Mouse (Mus musculus) megakaryocyte progenitor cell, adult 5-6 weeks (primary cell): ENCODE measurements at regions not wholly inside any gene's neighbourhood (a gene's known extent, or its start where the extent isn't known, plus 50 kb on each side); places are given as distances from the start of the nearest gene placed in this dataset.

Experiments used
- ATAC-seq: replicated peaks from 2 replicates; pipeline ENCODE4 v1.8.0; 2016; ENCODE audit warnings: mild to moderate bottlenecking, moderate TSS enrichment, inconsistent platforms; ENCODE audit not compliant: poor library complexity

DNA sequence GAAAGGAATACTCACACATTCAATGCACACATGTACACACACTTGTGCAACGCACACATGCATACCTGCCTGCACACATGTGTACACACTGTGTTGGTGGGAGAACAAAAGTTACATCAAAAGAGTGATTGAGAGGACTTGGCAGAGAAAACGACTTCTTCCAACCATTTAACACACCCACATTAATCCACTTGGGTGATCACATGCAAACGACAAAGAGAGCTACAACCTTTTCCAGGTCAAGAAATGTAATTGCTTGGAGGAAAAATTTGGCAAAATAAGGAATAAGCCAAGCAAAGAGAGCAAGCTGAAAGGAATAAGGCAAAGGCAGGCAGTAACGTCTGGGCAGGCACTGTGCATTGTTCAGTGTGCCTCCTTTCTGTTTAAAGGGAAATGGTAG is 67.3 kb downstream of the C1d start:
- no peak for ATAC-seq

DNA sequence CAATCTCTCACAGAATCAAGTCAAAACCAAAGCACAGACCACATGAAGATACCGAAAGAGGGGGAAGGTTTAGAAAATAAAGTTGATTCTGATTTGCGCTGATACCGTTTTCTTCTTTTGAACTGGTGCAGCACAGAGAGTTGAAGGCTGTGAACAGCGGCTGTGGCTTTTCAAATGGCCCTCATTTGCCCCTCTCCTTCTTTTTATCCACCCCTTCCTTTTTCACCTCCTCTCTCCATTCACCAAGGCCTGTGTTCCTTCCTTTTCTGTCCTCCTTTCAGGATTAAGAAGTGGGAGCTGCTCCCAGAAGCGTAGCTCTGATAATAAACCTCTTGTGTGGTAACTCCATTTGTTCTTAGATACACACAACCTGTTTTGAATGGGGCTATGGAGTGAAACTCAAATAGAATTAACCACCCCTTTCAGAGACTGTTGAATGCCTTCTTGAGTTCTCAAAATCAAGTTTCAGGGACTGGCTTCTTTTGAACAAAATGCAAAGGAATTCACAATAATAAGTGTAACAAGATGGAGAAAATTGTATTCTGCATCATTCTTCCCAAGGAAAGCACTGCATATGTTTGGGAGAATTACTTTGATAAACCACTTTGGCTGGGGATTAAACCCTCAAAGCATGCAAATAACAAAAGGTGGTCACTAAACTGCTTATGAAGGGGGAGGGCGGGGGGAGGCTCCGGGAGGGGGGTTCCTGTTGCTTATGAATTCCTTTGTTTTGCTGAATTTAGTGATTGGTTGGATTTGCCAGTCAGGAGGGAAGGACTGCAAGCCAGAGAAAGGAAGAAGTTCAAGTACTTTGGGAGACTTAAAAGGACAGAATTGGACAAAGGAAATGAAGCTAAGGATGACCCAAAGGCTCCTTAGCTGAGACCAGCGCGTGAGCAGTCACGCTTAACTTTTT is 68.6 kb downstream of the C1d start:
- no peak for ATAC-seq

DNA sequence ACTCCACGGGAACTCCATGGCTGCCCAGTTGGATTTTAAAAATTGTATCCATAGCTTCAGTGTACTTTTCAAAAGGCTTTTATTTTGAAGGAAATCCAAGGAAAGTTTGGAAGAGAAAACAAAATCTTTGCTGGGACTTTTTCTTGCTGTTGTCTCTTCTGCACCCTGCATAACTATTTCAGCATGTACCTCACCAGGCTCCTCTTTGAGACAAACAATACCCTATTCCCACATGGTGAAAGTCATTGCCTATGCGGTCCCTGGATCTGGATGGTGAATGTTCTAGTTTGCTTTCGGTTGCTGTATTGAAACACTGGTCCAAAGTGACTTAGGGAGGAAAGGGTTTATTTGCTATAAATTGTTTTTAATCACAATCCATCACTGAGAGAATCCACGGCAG is 69.3 kb downstream of the C1d start:
- no peak for ATAC-seq

DNA sequence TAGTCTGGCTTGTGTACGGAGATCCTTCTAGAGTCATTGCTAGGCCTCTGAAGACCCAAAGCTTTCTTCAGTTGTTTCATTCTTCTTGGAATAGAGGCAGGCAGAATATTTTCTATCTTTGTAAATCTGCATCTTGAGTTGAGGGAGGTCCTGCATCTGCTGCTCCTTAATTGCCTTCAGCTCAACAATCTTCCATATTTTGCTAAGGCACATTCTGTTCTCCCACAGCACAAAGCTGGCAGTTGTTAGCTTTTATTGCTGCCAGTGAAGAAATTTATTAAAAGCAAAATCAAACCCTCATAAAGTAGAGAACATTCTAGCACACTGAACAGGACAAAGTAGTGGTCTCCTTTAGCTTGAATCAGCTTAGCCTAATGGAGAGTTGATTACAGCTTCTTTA is 94.1 kb downstream of the C1d start:
- ATAC-seq, result no peak

DNA sequence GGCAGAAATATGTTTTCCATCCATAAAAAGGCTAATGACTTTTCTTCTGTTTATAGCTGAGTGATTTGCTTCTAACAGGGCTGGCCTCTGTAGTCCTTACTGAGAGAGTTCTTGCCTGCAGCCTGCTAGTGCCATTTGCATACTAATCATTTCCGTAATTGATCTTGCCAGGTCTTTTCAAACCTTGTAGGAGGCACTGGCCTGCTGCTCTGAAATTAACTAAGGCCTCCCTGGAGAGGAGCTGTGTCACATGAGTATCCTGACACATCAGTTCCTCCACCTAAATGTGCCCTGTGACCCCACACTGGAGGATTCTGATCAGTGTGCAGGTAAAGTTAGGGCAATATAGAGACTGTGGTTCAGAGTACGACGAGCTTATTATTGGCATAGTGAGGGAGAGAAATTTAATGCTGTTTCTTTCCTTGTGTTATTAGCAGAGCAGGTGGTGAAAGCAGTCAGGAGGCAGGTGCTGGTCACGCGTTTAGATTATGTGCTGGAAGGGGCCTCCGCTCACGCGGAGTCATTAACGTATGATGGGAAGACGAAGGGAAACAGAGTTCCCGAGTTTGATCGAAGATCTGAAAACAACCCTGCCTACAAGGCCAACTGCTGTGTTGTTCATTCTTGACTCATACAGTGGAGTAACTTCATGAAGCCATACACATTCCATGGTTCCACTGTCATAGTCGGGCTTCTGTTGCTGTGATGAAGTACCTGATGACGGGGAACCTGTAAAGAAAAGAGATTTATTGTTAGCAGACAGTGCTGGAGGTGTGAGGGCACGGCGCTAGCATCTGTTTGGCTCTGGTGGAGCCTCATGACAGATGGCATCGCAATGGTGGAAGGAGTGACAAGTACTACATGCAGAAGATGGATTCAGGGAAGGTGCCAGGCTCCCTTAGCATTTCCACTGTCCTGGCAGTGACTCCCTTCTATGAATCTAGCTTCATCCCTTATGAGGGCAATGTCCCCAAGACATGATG is 95.1 kb downstream of the C1d start:
- ATAC-seq, result no peak

DNA sequence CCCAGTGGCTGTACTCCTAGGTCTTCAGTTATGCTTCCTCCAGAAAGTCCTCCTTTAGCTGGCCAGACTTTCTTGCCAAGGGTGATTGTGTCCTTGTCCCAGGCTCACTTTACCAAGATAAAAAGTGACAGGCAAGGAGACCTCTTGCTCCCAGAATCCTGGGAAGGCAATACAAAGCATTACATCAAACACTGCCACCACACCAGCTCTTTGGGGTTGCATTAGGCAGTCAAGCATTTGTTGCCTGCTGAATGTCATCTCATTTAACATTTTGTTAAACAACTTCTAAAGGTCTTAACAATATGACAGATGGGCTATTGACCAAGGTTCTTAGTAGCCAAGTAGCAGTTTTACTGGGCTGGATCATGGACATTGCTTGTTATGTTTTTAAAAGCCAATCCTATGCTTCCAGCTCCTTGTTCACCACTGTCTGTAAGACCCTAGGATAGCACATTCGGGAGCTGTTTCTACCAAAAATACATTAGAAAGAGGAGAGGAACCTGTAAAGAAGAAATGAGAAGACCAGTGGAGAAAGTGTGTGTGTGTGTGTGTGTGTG is 102.4 kb downstream of the C1d start:
- no peak for ATAC-seq

DNA sequence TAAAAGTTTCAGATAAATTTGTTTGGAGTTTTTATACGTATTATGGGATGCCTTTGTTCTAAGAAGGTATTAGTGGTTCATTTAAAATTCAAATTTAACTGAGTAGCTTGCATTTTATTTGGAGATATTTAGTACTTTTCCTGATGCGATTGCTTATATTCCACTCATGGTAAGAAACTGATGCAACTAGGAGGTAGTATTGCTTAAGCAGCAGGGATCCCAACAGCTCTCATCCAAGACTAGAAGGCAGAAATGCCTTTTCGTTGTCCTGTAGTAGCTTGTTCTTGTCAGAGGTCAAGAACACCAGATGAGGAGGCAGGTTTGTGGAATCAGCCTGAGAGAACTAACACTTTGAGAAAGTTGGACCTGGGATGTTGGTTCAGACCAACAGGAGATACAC is 120.5 kb downstream of the C1d start:
- no peak for ATAC-seq

DNA sequence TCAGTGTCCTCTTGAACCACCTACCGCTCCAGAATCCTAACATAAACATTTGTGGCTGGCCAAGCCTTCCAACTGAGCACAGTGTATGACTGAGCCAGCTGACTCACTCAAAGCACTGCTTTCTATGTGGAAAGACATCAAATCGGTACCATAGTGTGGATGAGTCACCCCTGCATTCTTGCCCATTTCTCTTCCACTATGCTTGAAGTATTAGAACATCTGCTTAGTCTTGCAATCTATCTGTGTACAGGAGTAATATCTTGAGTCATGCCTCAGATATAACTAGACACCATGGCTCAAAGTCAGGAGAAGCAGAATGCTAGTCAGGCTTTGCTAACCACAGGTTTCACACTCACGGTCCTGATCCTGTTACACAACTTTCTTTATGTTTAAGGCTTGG is 129.4 kb downstream of the C1d start:
- no peak for ATAC-seq

DNA sequence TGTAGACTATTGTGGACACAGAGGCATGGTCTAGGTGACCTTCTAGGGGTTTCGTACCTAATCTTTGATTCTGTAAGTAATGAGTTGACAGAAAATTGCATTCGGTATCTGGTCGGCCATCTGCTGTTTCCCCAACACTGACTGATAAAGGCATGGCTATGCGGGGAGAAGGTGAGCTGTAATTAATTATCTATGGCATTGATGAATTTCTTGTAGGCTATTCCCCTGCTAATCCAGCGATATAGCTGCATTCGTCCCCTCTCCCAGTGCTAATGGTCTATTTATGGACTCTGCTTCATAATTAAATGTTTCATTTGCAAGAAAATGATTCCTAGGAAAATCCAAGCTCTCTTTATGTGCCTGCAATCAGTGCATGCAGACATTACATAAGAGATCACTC is 136.5 kb downstream of the C1d start:
- no peak for ATAC-seq

DNA sequence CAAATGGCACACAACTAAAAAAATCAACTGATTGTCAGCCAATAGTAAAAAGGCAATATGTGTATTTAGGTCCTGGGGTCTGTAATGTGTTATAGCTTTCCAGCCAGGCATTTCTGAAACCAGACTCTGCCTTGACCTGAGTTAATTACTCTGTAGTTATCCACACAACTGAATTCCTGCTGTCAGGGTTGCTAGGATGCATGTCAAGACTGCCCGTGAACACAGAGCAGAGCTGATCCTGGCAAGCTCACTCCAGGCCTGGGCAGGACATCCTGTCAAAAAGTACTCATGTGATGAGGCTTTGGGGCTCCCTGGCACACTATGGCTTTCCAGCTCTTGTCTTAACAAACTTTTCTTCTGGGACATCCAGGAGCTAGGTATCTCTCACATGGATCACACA is 157.2 kb downstream of the C1d start:
- ATAC-seq, result no peak

DNA sequence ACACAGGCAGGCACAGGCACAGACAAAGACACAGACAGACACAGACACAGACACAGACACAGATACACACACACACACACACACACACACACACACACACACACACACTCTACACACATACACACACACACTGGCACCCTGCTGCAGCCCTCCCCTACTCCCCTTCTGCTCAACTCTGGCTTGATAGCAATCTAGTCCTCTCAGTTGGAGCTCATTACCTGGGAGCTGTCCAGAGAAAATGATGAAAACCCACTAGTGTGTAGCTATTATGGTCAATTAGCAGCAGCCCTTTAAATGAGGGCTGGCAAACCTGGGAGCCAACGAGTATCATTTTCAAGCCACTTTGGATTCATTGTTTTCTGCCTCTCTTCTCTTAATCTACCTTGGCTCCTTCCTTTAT is 157.8 kb downstream of the C1d start:
- no peak for ATAC-seq

DNA sequence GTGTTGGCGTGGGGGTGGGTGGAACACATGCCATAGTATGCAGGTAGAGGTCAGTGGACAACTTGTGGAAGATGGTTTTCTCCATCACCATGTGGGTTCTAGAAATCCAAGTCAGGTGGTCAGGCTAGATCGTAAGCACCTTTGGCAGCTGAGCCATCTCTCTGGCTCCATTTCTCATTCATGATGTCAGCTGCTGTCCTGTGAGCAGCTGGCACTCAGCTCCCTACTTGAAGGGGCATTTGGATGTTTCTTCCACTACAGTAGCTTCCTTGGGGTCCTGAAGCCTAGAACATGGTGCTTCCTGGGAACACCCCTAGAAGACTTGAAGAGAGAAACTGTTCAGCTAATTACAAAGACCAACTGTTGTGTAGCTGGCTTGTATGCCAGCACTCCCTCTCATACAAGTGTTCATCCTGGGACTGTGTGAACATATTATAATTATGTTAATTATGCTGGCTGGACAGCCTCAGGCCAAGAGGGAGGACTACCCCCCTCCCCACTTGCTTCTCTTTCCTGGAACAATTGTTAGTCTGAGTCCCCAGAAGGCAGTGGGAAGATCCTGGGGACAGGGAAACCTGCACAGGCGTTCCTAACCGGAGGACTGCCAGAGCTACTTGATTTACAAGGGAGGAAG is 160.4 kb downstream of the C1d start:
- no peak for ATAC-seq

DNA sequence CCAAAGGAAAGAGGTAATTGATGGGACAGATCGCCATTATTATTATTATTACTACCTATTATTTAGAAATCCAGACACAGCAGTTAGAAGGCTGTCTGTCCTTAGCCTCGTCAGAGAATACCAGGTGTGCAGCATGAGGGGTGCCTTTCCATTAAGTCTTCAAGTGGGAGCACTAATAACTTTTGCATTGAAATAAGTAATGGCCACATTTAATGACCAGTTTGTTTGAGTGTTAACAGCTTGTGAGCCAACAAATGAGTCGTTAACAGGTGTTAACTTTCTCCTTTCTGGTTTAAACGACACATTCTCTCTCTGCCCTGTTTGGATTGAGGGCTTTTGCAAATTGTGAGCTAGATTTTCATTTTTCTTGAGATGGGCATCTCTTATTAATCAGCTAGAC is 184.8 kb downstream of the C1d start:
- no peak for ATAC-seq

DNA sequence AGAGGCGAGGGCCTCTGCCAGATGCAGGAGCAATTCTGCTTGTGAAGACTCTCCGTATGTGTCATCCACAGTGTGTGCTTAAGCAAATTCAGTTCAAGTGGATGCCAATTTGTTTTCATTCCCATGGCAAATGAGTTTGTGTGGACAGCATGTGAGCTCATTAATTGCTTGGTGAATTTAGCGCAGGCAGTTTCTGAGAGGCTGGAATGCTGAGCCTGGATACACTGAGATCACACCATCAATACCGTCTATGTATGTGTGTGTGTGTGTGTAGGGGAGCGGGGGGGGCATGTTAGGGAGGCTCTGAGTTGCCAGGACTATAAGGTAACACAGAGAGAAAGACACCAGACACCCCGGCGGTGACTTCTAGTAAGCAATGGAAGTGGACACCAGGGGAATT is 191.9 kb downstream of the C1d start:
- no peak for ATAC-seq

DNA sequence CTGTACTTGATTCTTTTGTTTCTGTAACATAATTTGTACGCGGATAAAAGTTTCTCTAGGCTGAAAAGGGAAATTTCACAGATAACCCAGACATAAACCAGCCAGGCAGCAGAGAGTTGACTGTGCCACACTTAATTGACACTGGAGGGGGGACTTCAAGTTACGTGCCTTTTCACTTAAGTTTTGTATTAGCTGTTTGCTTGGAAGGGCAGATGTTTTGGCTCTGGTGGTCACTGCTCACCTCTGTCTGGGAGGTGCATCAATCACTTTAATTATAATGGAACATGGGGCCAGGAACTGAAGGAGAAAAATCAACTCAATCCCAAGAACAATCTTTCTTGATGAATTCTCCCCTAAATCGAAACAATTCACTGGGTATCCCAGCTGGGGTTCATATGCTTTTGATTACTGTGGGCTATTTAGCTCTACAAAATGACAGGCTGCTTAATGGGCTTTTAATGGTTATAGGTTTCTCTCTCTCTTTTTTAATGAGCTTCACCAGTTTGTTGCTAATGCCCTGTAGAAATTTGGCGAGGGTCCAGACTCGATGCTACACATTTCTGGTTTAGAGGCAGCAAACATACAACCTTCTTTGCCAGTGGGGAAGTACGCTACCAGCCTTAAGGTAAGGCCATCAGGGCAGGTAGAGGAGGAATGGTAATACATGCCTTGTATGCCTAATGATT is 193.1 kb downstream of the C1d start:
- ATAC-seq, result no peak

DNA sequence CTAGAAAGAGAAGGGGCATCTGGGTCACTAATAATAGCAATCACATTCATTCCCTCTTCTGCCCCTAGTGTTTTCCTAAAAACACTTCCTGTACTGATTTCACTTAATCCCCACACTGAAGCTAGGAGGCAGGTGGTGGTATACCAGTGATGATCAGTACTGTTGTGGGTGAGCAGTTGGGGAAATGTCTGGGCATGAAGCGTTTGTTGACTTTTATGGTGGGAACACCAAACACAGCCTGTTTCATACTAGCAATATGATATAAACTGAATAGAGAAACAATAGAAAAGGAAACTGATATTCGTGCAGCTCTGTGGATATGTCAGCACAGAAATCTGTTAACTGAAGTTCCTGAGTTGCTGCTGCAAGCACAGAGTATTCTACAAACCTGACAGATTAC is 194.1 kb downstream of the C1d start:
- ATAC-seq, result no peak

DNA sequence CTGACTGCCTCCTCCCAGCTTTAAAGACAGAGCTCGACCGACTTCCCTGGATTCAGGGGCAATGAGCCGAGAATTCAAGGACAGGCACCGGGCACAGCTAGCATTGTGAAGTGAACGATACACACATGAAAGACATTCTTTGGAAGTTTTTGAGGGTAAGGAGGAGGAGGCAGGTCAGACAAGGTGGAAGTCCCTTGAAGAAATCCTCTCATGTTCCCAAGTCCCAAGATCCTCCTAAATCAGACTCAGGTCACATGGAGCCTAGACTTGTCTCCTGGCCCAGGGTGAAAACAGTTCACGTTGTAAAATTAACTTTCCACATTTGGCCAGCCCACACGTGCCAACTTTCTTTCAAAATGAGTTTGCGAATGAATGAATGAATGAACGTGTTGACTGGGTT is 196.2 kb downstream of the C1d start:
- ATAC-seq, result no peak

DNA sequence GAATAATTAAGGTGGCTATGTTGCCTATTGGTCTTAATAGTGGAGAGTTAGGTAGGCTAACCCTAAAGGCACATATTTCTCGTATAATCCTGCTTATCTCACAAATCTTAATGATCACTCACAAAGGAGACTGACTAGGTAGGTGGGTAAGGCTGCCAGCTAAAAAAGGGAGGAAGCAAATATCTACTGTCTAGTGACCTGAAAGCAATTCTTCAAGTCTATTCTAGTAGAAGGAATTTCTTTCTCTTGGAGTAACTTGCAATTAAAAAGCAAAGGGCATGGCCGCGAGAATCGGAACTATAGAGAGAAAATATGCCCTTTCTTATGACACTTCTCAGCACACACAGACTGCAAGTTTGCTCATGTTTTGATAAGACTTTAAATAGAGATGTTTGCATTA is 201.6 kb downstream of the C1d start:
- ATAC-seq, result no peak

DNA sequence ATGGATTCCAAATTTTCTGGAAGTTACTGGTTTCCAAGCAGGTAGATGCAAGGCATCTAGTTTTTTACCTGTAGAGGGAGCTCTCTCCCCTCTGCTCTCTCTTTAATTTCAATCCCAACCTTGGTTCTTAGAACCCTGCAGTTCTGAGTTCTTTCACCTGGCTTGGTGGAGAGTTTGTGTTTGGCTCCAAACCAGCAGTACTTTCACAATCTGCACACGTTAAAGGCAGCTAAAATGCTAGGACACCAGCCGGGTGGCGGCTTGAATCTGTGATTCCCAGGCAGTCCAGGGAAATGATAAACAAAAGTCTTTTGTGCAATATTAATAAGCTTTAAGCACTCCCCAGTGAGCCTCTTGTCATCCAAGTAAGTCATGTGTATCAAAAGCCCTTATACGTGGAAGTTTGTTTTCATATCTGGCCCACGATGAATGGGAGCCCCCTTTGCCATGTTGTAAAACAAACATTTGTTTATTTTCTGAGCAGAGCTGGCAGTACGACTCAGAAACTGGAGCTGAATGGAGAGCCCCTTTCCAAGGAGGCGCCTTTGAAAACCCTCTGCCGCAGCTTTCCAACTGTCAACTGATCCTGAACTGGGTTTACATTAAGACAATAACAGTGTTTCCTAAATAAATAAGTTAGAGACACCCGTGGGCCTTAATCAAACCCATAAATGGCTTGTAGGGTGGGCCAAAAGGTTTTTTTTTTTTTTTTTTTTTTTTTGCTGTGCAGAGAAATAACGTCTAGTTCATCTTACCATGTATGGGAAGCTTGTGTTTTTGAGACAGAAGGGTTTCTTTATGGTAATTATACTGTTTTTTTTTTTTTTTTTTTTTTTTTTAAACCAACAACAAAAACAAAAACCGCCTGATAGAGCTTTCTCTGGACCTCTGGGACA is 202.9 kb downstream of the C1d start:
- peak; percentile 69 for ATAC-seq

DNA sequence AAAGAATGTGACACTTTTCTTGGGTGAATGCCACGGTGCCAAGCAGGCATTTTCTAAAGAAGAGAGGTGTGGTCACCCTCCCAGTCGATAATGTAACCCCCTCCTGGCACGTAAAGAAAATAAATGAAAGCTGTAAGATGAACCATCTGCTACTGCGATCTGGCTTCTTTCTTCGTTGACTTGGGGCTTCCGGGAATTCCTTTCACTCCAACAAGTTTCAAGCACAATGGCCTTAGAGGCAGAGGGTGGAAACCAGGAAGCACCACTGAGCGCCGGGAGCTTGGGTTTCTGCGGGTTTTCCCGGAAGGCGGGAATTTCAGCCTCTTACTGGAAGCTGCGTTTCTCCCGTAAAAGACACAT is 203.5 kb downstream of the C1d start:
- no peak for ATAC-seq
